Mouse (Mus musculus) CD8-positive naive resting alpha-beta T cell, adult 57 days (primary cell): ENCODE results near the gene Galntl5. TPM values are rescaled to one million over a fixed set of nuclear protein-coding genes. Genes with fewer than 3 reads are reported as not detected.

Experiments used
- total RNA-seq: library from RNA; stranded (reverse); gene quantifications from one replicate; pipeline ENCODE4 v1.2.4, GENCODE M21; 2023

Gene Galntl5
- not detected for total RNA-seq

GRCm38 (mm10) chr5:25181004-25181531, at the start of gene Galntl5:
TSS of gene Galntl5 (plus strand) at chr5:25181460.

GRCm38 (mm10) chr5:25221604-25222003, 40.3 kb downstream of the Galntl5 start, which contains the start of gene Galnt11:
TSS of gene Galnt11 (plus strand) at chr5:25221904.

GRCm38 (mm10) chr5:25222752-25223702, 41.8 kb downstream of the Galntl5 start, which contains the start of gene E130116L18Rik:
TSS of gene E130116L18Rik (minus strand) at chr5:25223153.

Other genes starting within 250 kb of the Galntl5 start
- gene Prkag2, start 80.8 kb upstream of the Galntl5 start, total RNA-seq = 33.7 TPM
- gene Galnt11, start 40.4 kb downstream of the Galntl5 start, total RNA-seq = 53.3 TPM
- not detected for gene E130116L18Rik, start 41.7 kb downstream of the Galntl5 start, total RNA-seq